Mouse (Mus musculus) CH12.LX (cell line): ENCODE data around the gene Ifi203. TPM values are rescaled to one million over a fixed set of nuclear protein-coding genes. Genes with fewer than 3 reads are reported as not detected.
A peak's percentile ranks its signal among the peaks of the same experiment; 100 is the strongest.
"Not testable (repeated sequence)": the region's sequence is repeated elsewhere in the genome, so short reads cannot be mapped to it uniquely, and the experiment has no call there.

Experiments
- DNase-seq: peaks from one replicate; pipeline ENCODE4 v3.0.0-alpha.2; 2013; ENCODE audit errors: extremely low read depth
- H3K27ac ChIP-seq: 2 replicates; pipeline ENCODE4 v1.5.1; 2012; ENCODE audit warnings: low read depth, mild to moderate bottlenecking, control low read depth, moderate library complexity; ENCODE audit not compliant: insufficient read depth
- H3K27me3 ChIP-seq: replicated peaks from 2 replicates; pipeline ENCODE3; 2012; ENCODE audit warnings: inconsistent platforms
- H3K36me3 ChIP-seq, 2 experiments: replicated peaks in 1 of 2; 2 replicates each; pipeline versions ENCODE3 to v1.6.1; 2012; ENCODE audit warnings: inconsistent platforms in 1 of 2, low read length in 1 of 2, mild to moderate bottlenecking in 1 of 2, mixed read lengths in 1 of 2, moderate library complexity in 1 of 2; ENCODE audit not compliant: control insufficient read depth in 1 of 2, insufficient read depth in 1 of 2
- H3K4me1 ChIP-seq, 2 experiments: 2 replicates each; pipeline ENCODE4 v1.6.1; 2012; ENCODE audit warnings: inconsistent platforms in 1 of 2, moderate library complexity in 1 of 2; ENCODE audit not compliant: insufficient read depth in 2 of 2, control insufficient read depth in 1 of 2
- H3K4me2 ChIP-seq: 2 replicates; pipeline ENCODE4 v1.6.1; 2012; ENCODE audit warnings: low read depth, mild to moderate bottlenecking, control low read depth; ENCODE audit not compliant: poor library complexity, insufficient read depth, severe bottlenecking
- H3K4me3 ChIP-seq, 3 experiments: fragments of 150-350 bp in 1 of 3; sonication (generic) in 1 of 3; replicated peaks in 1 of 3; 2 replicates each; pipeline versions ENCODE3 to v1.5.1; 2011 to 2012; ENCODE audit warnings: low read depth in 2 of 3, low read length in 2 of 3, mild to moderate bottlenecking in 2 of 3, moderate library complexity in 2 of 3, control low read depth in 1 of 3, improper control_type of control experiment in 1 of 3, inconsistent platforms in 1 of 3, mixed read lengths in 1 of 3; ENCODE audit not compliant: poor library complexity in 1 of 3
- H3K79me2 ChIP-seq: replicated peaks from 2 replicates; pipeline ENCODE4 v1.6.1; 2012; ENCODE audit warnings: mild to moderate bottlenecking, moderate library complexity; ENCODE audit not compliant: control insufficient read depth, poor library complexity, insufficient read depth, severe bottlenecking; ENCODE audit errors: extremely low read depth
- H3K9ac ChIP-seq: 2 replicates; pipeline ENCODE4 v1.6.1; 2012; ENCODE audit warnings: low read depth, mild to moderate bottlenecking, control low read depth, moderate library complexity; ENCODE audit not compliant: insufficient read depth
- H3K9me3 ChIP-seq: replicated peaks from 2 replicates; pipeline ENCODE3; 2012; ENCODE audit warnings: low read length, inconsistent platforms, mixed read lengths
- CHD1 ChIP-seq: IDR thresholded peaks from 2 replicates; pipeline ENCODE4 v1.6.1; 2012; ENCODE audit warnings: low read depth, low read length, improper control_type of control experiment, inconsistent platforms
- EP300 ChIP-seq: IDR thresholded peaks from 2 replicates; pipeline ENCODE4 v1.6.1; 2011; ENCODE audit warnings: low read length, improper control_type of control experiment
- ETS1 ChIP-seq: conservative IDR thresholded peaks from 2 replicates; pipeline ENCODE4 v1.6.1; 2012; ENCODE audit warnings: low read depth, mild to moderate bottlenecking, inconsistent platforms, low read length, improper control_type of control experiment, moderate library complexity
- IRF4 ChIP-seq: IDR thresholded peaks from 2 replicates; pipeline ENCODE4 v1.6.1; 2014; ENCODE audit warnings: low read depth, mild to moderate bottlenecking, inconsistent platforms, low read length, improper control_type of control experiment
- MAX ChIP-seq: IDR thresholded peaks from 2 replicates; pipeline ENCODE4 v1.6.1; 2011; ENCODE audit warnings: low read length, improper control_type of control experiment
- MXI1 ChIP-seq: IDR thresholded peaks from 2 replicates; pipeline ENCODE4 v1.6.1; 2011; ENCODE audit warnings: mild to moderate bottlenecking, low read depth, low read length, improper control_type of control experiment
- MYC ChIP-seq: IDR thresholded peaks from 2 replicates; pipeline ENCODE4 v1.6.1; 2011; ENCODE audit warnings: low read depth, mild to moderate bottlenecking, improper control_type of control experiment, low read length
- NELFE ChIP-seq: IDR thresholded peaks from 2 replicates; pipeline ENCODE4 v1.6.1; 2011; ENCODE audit warnings: low read depth, low read length, improper control_type of control experiment
- SIN3A ChIP-seq: IDR thresholded peaks from 2 replicates; pipeline ENCODE4 v1.6.1; 2012; ENCODE audit warnings: low read length, improper control_type of control experiment, inconsistent platforms
- TBP ChIP-seq: conservative IDR thresholded peaks from 2 replicates; pipeline ENCODE4 v1.6.1; 2011; ENCODE audit warnings: low read depth, low read length, improper control_type of control experiment
- TCF12 ChIP-seq: IDR thresholded peaks from 2 replicates; pipeline ENCODE4 v1.6.1; 2014; ENCODE audit warnings: low read depth, mild to moderate bottlenecking, inconsistent platforms, low read length, improper control_type of control experiment
- dilution Hi-C: fragments of 300-500 bp; cut with MboI; formaldehyde crosslinking; loops from 2 replicates; pipeline ENCODE4 v1.14.3; 2020; ENCODE audit warnings: low sequenced_read_pairs; ENCODE audit not compliant: extremely low pct_unique_long_range_greater_than_20kb, extremely low pct_ligation_motif_present
- in situ Hi-C: fragments of 300-500 bp; cut with MboI; formaldehyde crosslinking; loops from 3 replicates; pipeline ENCODE4 v1.14.3; 2019; ENCODE audit warnings: low sequenced_read_pairs, low pct_ligation_motif_present, low pct_unique_long_range_greater_than_20kb, mixed read lengths
- polyA plus RNA-seq: library from polyadenylated mRNA; unstranded; fragments of >175 nt; gene quantifications from 2 replicates; pipeline ENCODE4 v1.2.1, GENCODE M21; 2012; ENCODE audit warnings: low read depth; ENCODE audit not compliant: insufficient read length
- total RNA-seq, 2 experiments: library from RNA; depleted of rRNA; stranded (reverse); fragments of 300-350 nt in 1 of 2; fragments of >200 nt in 1 of 2; gene quantifications; 2 replicates each; pipeline ENCODE4 v1.2.3; 2012 to 2014

Ifi203 gene
- total and polyA plus RNA-seq, 3 experiments: 14.2 to 36.5 (median 27.5) TPM

GRCm38 (mm10) chr1:173880004-173880666 lies 62.3 kb downstream of the Ifi203 start:
- H3K36me3 ChIP-seq, H3K9me3 ChIP-seq, dilution Hi-C loops, in situ Hi-C loops, H3K79me2 ChIP-seq, H3K27me3 ChIP-seq: not testable (repeated sequence)
- peak; percentile 21 for DNase-seq
- Histone ChIP-seq H3K27ac (peak overlapping the region; percentile 68; the same call in 1 of the 2 replicates), H3K4me3 (peak overlapping the region in 2 of 3 experiments; percentile 20 to 75), H3K9ac (peak overlapping the region; percentile 94), H3K4me2 (peak overlapping the region; percentile 88), H3K4me1 (peaks cover 0 to 11% of the 10 kb centered on the region in 2 experiments; a peak in 1 of 4 replicates)
- TF ChIP-seq TBP (0 out of 2 replicates have a peak, but pooled peaks have one; percentile 27), ETS1 (0 out of 2 replicates have a peak, but pooled peaks have one; percentile 11)

DNA sequence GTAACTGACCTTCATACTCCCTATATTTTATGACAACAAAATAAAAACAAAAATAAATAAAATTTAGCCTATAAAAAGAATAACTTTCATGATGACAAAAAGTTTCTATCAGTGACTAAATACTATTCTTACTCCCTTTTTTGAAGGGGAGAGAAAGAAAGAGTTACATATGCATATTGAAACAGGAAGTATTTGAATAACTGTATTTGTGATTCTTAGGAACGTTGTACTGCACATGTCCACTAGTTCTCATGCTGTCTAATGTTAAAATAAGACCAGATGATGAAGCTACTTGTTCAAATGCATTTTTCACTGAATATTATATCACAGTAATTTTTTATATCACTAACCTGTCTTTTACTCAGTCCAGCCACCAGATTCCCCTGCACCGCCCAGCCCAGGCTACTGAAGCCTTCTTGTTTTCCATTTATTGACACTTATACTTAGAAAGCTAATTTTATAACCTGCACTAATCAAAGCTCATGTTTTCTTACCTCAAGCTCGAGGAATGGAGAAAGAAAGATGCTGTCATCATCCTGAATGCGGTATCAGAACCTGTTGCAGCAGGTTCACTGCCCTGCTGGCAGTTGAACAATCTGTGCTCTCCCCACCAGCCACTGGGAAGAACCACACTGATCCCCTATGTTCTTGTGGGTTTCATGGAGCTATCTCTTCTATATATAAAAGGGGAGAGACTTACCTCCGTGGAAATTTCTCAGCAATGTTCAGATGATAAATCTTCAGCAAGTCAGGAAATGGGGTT lies 63.1 kb downstream of the Ifi203 start:
- H3K9me3 ChIP-seq, in situ Hi-C loops, H3K27me3 ChIP-seq, H3K36me3 ChIP-seq: not testable (repeated sequence)
- H3K4me1 ChIP-seq: peaks cover 0 to 11% of the 10 kb centered on the region in 2 experiments; a peak in 1 of 4 replicates
- peak; percentile 25 for DNase-seq
- peak overlapping the region; percentile 47 to 75 (median 66) for H3K4me3 ChIP-seq
- peak overlapping the region; percentile 94 for H3K9ac ChIP-seq
- TF ChIP-seq ETS1: 0 out of 2 replicates have a peak, but pooled peaks have one; percentile 11
- TF ChIP-seq CHD1: peak; percentile 84
- TF ChIP-seq EP300: peak; percentile 57; the same call in 1 of the 2 replicates
- TF ChIP-seq IRF4: 0 out of 2 replicates have a peak, but pooled peaks have one; percentile 24
- 0 out of 2 replicates have a peak, but pooled peaks have one; percentile 35 for TF ChIP-seq TCF12
- 0 out of 2 replicates have a peak, but pooled peaks have one; percentile 24 for TF ChIP-seq NELFE
- 0 out of 2 replicates have a peak, but pooled peaks have one; percentile 15 for TF ChIP-seq MAX
- peak; percentile 67; the same call in 1 of the 2 replicates for TF ChIP-seq MYC
- peak; percentile 81 for TF ChIP-seq SIN3A
- TF ChIP-seq MXI1: peak; percentile 51; the same call in 1 of the 2 replicates
- TF ChIP-seq, all 38 proteins: peak for 10; not testable (repeated sequence) for 28
- H3K79me2 ChIP-seq, dilution Hi-C loops: not testable (repeated sequence)
- Histone ChIP-seq H3K4me2 (peak overlapping the region; percentile 75; the same call in 1 of the 2 replicates), H3K27ac (peak overlapping the region; percentile 46)
